Mouse (Mus musculus) kidney, adult 2 months (tissue): ENCODE results near the gene Gapdhs. TPM values are rescaled to one million over a fixed set of nuclear protein-coding genes. Genes with fewer than 3 reads are reported as not detected.

ENCODE experiments used
- DNase-seq: peaks from one replicate; pipeline ENCODE4 v3.0.0; 2021
- H3K27ac ChIP-seq: fragments of 200-500 bp; 2 replicates; pipeline ENCODE4 v1.5.1; 2012; ENCODE audit warnings: low read depth, low read length, control low read depth, inconsistent platforms; ENCODE audit not compliant: insufficient read depth
- H3K27me3 ChIP-seq: fragments of 200-500 bp; replicated peaks from 2 replicates; pipeline ENCODE4 v1.6.1; 2012; ENCODE audit warnings: mild to moderate bottlenecking, moderate library complexity, low read length, inconsistent platforms; ENCODE audit not compliant: control insufficient read depth, insufficient read depth
- H3K36me3 ChIP-seq: fragments of 200-500 bp; 2 replicates; pipeline ENCODE4 v1.6.1; 2012; ENCODE audit warnings: mild to moderate bottlenecking, moderate library complexity, low read length, inconsistent platforms; ENCODE audit not compliant: control insufficient read depth, insufficient read depth
- H3K4me1 ChIP-seq: fragments of 200-500 bp; 2 replicates; pipeline ENCODE4 v1.6.1; 2011; ENCODE audit warnings: low read length; ENCODE audit not compliant: control insufficient read depth, insufficient read depth
- H3K4me3 ChIP-seq: fragments of 200-500 bp; 2 replicates; pipeline ENCODE4 v1.5.1; 2011; ENCODE audit warnings: mild to moderate bottlenecking, low read depth, low read length, control low read depth; ENCODE audit not compliant: insufficient read depth
- CTCF ChIP-seq: fragments of 200-500 bp; conservative IDR thresholded peaks from 2 replicates; pipeline ENCODE4 v1.5.1; 2011; ENCODE audit warnings: low read depth, mild to moderate bottlenecking, control low read depth, low read length, moderate library complexity, mixed read lengths; ENCODE audit not compliant: insufficient read depth, insufficient read length
- POLR2A ChIP-seq: fragments of 200-500 bp; IDR thresholded peaks from one replicate; pipeline ENCODE4 v1.6.1; 2011; ENCODE audit warnings: low read depth, low read length, control low read depth
- WGBS: fragments of 180-500 bp; shearing (Covaris S2); methylation state at CpG from one replicate; pipeline ENCODE4 v1.1.7; 2018; 5-methylcytosine and 5-hydroxymethylcytosine counted together
- polyA plus RNA-seq: library from polyadenylated mRNA; depleted of rRNA; stranded (reverse); fragments of >200 nt; gene quantifications from 2 replicates; pipeline ENCODE4 v1.2.3, GENCODE M21; 2012; rRNA removed

The Gapdhs gene
- polyA plus RNA-seq, 1 experiment = 0.31 TPM

DNA sequence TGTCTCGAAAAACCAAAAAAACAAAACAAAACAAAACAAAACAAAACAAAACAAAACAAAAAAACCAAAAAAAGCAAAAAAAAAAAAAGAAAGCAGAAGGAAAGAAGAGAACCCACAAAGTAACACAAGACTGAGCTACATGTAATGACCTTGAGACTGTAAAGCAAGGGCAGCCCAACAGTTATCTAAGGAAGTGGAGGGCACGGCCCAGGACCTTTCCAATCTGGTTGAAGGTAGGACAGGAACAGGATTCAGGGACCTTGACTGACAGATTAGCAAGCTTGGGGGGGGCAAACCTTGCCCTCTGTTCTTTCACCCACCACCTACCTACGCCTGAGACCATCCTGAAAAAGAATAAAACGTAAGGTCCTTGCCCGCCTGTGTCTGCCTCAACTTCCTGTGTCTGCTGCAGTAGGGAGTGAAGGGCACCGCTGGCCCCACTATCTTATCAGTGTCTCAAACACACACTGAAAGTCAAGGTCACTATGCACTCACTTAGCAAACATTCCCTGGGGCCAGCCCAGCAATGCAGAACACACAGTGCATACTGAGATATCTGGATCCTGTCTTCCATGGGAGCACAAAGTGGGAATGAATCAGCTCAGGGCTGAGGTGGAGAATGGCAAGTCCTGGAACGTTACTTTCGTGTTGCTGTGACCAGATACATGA, 37.1 kb downstream of the Gapdhs start:
- TF ChIP-seq POLR2A (no peak), CTCF (no peak)
- Histone ChIP-seq H3K36me3 (no peaks in the 10 kb centered on the region), H3K4me1 (no peaks in the 10 kb centered on the region), H3K27me3 (no peaks in the 10 kb centered on the region), H3K4me3 (no peak overlapping the region), H3K27ac (no peak overlapping the region)
- WGBS = 76% methylated on average over 8 of the region's 8 CpGs
- DNase-seq = no peak

DNA sequence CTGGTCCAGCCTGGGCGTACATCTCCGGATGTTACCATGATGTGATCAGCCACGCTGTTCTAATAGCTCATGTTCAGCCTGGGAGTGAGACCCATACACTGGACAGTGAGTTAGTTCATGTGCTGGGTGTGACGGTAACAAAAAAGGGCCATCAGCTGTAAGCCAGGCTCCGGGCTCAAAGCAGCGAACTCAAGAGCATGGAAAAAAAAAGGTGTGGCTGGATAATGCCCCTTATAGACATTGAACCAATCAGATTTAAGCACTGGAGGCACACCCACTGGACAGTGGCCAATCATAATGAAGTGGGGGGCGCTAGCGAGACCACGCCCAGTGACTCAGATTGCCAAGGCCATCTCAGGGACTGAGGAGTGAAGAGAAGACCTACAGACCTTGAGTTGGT, 44.9 kb downstream of the Gapdhs start, which contains the start of gene 2200002J24Rik:
2200002J24Rik (plus strand) TSS at position 338 of the 400 bp plus-strand sequence.
- DNase-seq = no peak
- WGBS = 50% methylated on average over 9 of the region's 9 CpGs
- Histone ChIP-seq H3K27ac (no peak within 1 kb of the TSS), H3K27me3 (no peaks in the 10 kb centered on the region), H3K4me3 (no peak within 1 kb of the TSS), H3K4me1 (peaks cover 7% of the 10 kb centered on the region; the same call in 1 of the 2 replicates), H3K36me3 (no peaks in the 10 kb centered on the region)
- TF ChIP-seq POLR2A (no peak), CTCF (no peak)

GRCm38 (mm10) chr7:30698101-30698500, 45.4 kb downstream of the Gapdhs start:
- WGBS = 42% methylated on average over 5 of the region's 5 CpGs
- no peak for TF ChIP-seq POLR2A
- TF ChIP-seq CTCF = no peak
- Histone ChIP-seq H3K4me3 (no peak overlapping the region), H3K27ac (no peak overlapping the region), H3K36me3 (no peaks in the 10 kb centered on the region), H3K27me3 (no peaks in the 10 kb centered on the region), H3K4me1 (peaks cover 7% of the 10 kb centered on the region; the same call in 1 of the 2 replicates)
- DNase-seq = no peak

DNA sequence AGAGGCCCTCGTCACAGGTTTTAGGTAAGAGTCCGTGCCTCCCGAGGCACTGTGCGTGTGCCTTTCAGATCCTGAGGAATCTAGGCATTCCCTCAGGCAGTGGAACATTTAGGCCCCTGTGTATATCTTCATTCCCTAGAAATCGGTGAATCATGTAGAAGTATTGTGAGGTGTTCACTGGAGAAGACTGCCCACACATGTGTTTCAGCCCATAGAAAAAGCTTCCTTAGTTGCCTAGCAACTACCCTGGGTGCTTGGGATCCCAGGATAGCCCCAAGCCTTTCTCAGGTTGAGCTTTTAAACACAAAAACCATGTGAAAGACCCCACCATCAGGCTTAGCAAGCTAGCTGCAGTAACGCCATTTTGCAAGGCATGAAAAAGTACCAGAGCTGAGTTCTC, 55.2 kb downstream of the Gapdhs start:
- DNase-seq = no peak
- Histone ChIP-seq H3K36me3 (no peaks in the 10 kb centered on the region), H3K4me3 (no peak overlapping the region), H3K27me3 (no peaks in the 10 kb centered on the region), H3K4me1 (peaks cover 6% of the 10 kb centered on the region), H3K27ac (no peak overlapping the region; the same call in 1 of the 2 replicates)
- WGBS = 69% methylated on average over 6 of the region's 6 CpGs
- no peak for TF ChIP-seq POLR2A
- no peak for TF ChIP-seq CTCF

DNA sequence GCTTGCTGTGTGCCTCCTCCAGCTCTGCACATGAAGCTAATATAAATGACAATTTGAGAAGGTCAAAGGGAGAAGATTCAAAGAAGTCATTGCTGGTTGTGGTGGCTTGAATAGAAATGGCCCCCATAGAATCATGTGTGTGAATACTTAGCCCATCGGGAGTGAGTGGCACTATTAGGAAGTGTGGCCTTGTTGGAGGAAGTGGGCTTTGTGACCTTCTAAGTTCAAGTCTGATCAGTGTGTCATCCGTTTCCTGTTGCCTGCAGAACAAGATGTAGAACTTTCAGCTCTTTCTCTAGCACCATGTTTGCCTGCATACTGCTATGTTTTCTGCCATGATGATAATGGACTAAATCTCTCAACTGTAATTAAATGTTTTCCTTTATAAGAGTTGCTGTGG, 60.1 kb downstream of the Gapdhs start:
- Histone ChIP-seq H3K4me1 (peaks cover 5% of the 10 kb centered on the region), H3K36me3 (no peaks in the 10 kb centered on the region), H3K27ac (no peak overlapping the region), H3K27me3 (no peaks in the 10 kb centered on the region), H3K4me3 (no peak overlapping the region)
- 73% methylated on average over 2 of the region's 2 CpGs for WGBS
- no peak for TF ChIP-seq CTCF
- TF ChIP-seq POLR2A = no peak
- no peak for DNase-seq

GRCm38 (mm10) chr7:30681897-30682296, 61.6 kb downstream of the Gapdhs start:
- WGBS = 61% methylated on average over 5 of the region's 5 CpGs
- no peak for TF ChIP-seq POLR2A
- TF ChIP-seq CTCF = no peak
- Histone ChIP-seq H3K4me1 (no peaks in the 10 kb centered on the region), H3K27ac (no peak overlapping the region), H3K4me3 (no peak overlapping the region), H3K27me3 (no peaks in the 10 kb centered on the region), H3K36me3 (no peaks in the 10 kb centered on the region)
- no peak for DNase-seq

Other genes with a start within 250 kb of the Gapdhs start
- gene Arhgap33, start 208.6 kb downstream of the Gapdhs start, polyA plus RNA-seq = 7.4 and 7.8 TPM in 2 replicates
- gene Hspb6, start 191.5 kb downstream of the Gapdhs start, polyA plus RNA-seq = 21.6 and 50.4 TPM in 2 replicates
- gene Proser3, start 191.4 kb downstream of the Gapdhs start, polyA plus RNA-seq = 7.1 and 8.5 TPM in 2 replicates
- 29.0 and 33.8 TPM in 2 replicates for gene Lin37, start 183.8 kb downstream of the Gapdhs start, polyA plus RNA-seq
- 47.9 and 54.5 TPM in 2 replicates for gene U2af1l4, start 180.4 kb downstream of the Gapdhs start, polyA plus RNA-seq
- gene Gm49396, start 180.3 kb downstream of the Gapdhs start, polyA plus RNA-seq = 1.5 and 1.9 TPM in 2 replicates
- 168 and 223 TPM in 2 replicates for gene Psenen, start 180.1 kb downstream of the Gapdhs start, polyA plus RNA-seq
- 5.2 and 5.4 TPM in 2 replicates for gene Igflr1, start 178.3 kb downstream of the Gapdhs start, polyA plus RNA-seq
- 26.7 and 31.6 TPM in 2 replicates for gene Kmt2b, start 155.0 kb downstream of the Gapdhs start, polyA plus RNA-seq
- 1.3 and 1.4 TPM in 2 replicates for gene Zbtb32, start 144.8 kb downstream of the Gapdhs start, polyA plus RNA-seq
- 23.6 and 34.5 TPM in 2 replicates for gene Upk1a, start 130.8 kb downstream of the Gapdhs start, polyA plus RNA-seq
- gene Cox6b1, start 117.5 kb downstream of the Gapdhs start, polyA plus RNA-seq = 1,228 and 1,575 TPM in 2 replicates
- not detected in 2 replicates for gene Etv2, start 107.8 kb downstream of the Gapdhs start, polyA plus RNA-seq
- gene Rbm42, start 93.4 kb downstream of the Gapdhs start, polyA plus RNA-seq = 46.0 and 51.4 TPM in 2 replicates
- gene Haus5, start 78.7 kb downstream of the Gapdhs start, polyA plus RNA-seq = 8.9 and 9.1 TPM in 2 replicates
- gene Pmis2, start 72.1 kb downstream of the Gapdhs start, polyA plus RNA-seq = not detected in 2 replicates
- gene 2200002J24Rik, start 44.8 kb downstream of the Gapdhs start, polyA plus RNA-seq = 0.96 and 1.4 TPM in 2 replicates
- 33.1 and 39.1 TPM in 2 replicates for gene Atp4a, start 31.5 kb downstream of the Gapdhs start, polyA plus RNA-seq
- gene Tmem147, start 14.1 kb downstream of the Gapdhs start, polyA plus RNA-seq = 457 and 511 TPM in 2 replicates
- 1.4 and 1.9 TPM in 2 replicates for gene Sbsn, start 7.8 kb upstream of the Gapdhs start, polyA plus RNA-seq
- gene Dmkn, start 20.1 kb upstream of the Gapdhs start, polyA plus RNA-seq = 2.1 and 2.2 TPM in 2 replicates
- 0.50 TPM in 1 of 2 replicates, not detected in the other for gene Krtdap, start 44.2 kb upstream of the Gapdhs start, polyA plus RNA-seq
- 1.2 and 1.4 TPM in 2 replicates for gene Ffar2, start 80.1 kb upstream of the Gapdhs start, polyA plus RNA-seq
- 0.07 and 0.08 TPM in 2 replicates for gene Ffar3, start 112.5 kb upstream of the Gapdhs start, polyA plus RNA-seq
- 0.03 and 0.48 TPM in 2 replicates for gene Ffar1, start 117.9 kb upstream of the Gapdhs start, polyA plus RNA-seq
- gene Cd22, start 136.7 kb upstream of the Gapdhs start, polyA plus RNA-seq = 0.42 and 11.2 TPM in 2 replicates
- 0.71 and 0.94 TPM in 2 replicates for gene Mag, start 171.2 kb upstream of the Gapdhs start, polyA plus RNA-seq
- 1.1 TPM in 1 of 2 replicates, not detected in the other for gene Hamp2, start 181.0 kb upstream of the Gapdhs start, polyA plus RNA-seq
- gene Hamp, start 200.4 kb upstream of the Gapdhs start, polyA plus RNA-seq = not detected in 2 replicates
- gene Usf2, start 213.1 kb upstream of the Gapdhs start, polyA plus RNA-seq = 118 and 124 TPM in 2 replicates
- 60.7 and 70.2 TPM in 2 replicates for gene Lsr, start 229.8 kb upstream of the Gapdhs start, polyA plus RNA-seq
- 9.1 and 12.7 TPM in 2 replicates for gene Fam187b, start 230.1 kb upstream of the Gapdhs start, polyA plus RNA-seq